Mouse (Mus musculus) heart, embryonic 10.5 days (tissue): Measurements from ENCODE around the gene Ppp2r1b. TPM values are rescaled to one million over a fixed set of nuclear protein-coding genes. Genes with fewer than 3 reads are reported as not detected.
A peak's percentile ranks its signal among the peaks of the same experiment; 100 is the strongest.

Experiments
- DNase-seq: peaks from one replicate; pipeline ENCODE4 v3.0.0-alpha.2; 2017; ENCODE audit warnings: low spot score
- H3K27ac ChIP-seq: fragments of 300-500 bp; sonication (generic); 2 replicates; pipeline ENCODE4 v1.5.1; 2016; ENCODE audit warnings: mild to moderate bottlenecking
- H3K27me3 ChIP-seq: fragments of 300-500 bp; sonication (generic); 2 replicates; pipeline ENCODE4 v1.6.1; 2016; ENCODE audit warnings: mild to moderate bottlenecking; ENCODE audit not compliant: poor library complexity, insufficient read depth, severe bottlenecking
- H3K36me3 ChIP-seq: fragments of 300-500 bp; sonication (generic); 2 replicates; pipeline ENCODE4 v1.6.1; 2016; ENCODE audit warnings: mild to moderate bottlenecking, moderate library complexity
- H3K4me1 ChIP-seq: fragments of 300-500 bp; sonication (generic); 2 replicates; pipeline ENCODE4 v1.6.1; 2016; ENCODE audit warnings: mild to moderate bottlenecking
- H3K4me3 ChIP-seq: fragments of 300-500 bp; sonication (generic); 2 replicates; pipeline ENCODE4 v1.5.1; 2016; ENCODE audit warnings: mild to moderate bottlenecking, moderate library complexity
- H3K9me3 ChIP-seq: fragments of 300-500 bp; sonication (generic); 2 replicates; pipeline ENCODE4 v1.6.1; 2016; ENCODE audit warnings: mild to moderate bottlenecking, moderate library complexity
- WGBS: fragments of 180-500 bp; shearing (Covaris S2); methylation state at CpG from one replicate; pipeline ENCODE4 v1.1.7; 2016; 5-methylcytosine and 5-hydroxymethylcytosine counted together
- polyA plus RNA-seq: library from polyadenylated mRNA; unstranded; fragments of >200 nt; fragmentation: Nextera tagmentation; extraction: Ambion mirVana; gene quantifications from 2 replicates; pipeline ENCODE4 v1.2.1, GENCODE M21; 2016

Ppp2r1b gene
- polyA plus RNA-seq = 95.8 and 99.3 TPM in 2 replicates

DNA sequence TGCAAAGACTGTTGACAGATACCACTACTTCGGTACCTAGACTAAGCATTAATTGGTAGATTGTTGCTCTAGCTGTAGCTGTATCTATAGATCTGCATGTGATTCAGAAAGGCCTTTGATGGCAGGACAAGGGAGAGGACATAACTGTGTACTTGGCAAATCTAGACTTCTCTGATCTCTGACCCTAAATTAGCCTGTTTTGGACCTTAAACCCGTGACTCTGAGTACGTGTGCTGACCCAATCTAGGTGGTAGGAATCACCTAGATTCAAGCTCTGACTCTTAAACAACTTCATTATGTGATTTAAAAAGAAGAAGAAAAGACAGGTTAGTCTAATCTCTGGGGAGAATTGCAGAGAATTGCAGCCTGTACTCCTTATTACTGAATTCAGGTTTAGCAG, at the start of gene Ppp2r1b:
Gene Ppp2r1b (plus strand): TSS at position 221 of the 400 bp plus-strand sequence.
- 87% methylated on average over 3 of the region's 3 CpGs for WGBS
- Histone ChIP-seq H3K36me3 (peaks cover 20% of the 10 kb centered on the region), H3K27ac (no peak within 1 kb of the TSS), H3K27me3 (no peaks in the 10 kb centered on the region), H3K4me1 (peaks cover 6% of the 10 kb centered on the region), H3K9me3 (no peaks in the 10 kb centered on the region), H3K4me3 (no peak within 1 kb of the TSS)
- no peak for DNase-seq

DNA sequence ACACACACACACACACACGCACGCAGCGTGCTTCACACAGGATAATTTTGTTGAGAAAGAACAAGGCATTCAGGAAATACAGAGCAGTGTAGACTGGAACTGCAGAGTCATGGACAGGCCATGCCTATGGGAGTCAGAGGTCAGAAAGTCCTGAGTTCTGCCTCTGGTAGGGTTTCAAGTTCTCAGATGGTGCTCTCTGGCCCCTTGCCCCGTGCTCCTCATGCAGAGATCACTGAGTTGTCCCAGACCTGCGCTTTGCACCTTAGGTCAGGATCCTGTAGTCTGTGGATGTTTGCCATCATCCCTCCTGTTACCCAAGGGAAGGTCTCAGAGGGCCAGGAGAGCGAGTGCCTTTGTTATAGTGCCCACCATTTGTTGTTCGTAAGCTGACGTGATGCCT, 48.3 kb upstream of the Ppp2r1b start:
- Histone ChIP-seq H3K4me3 (no peak overlapping the region), H3K27me3 (no peaks in the 10 kb centered on the region), H3K27ac (no peak overlapping the region), H3K9me3 (no peaks in the 10 kb centered on the region), H3K36me3 (peaks cover 52% of the 10 kb centered on the region), H3K4me1 (no peaks in the 10 kb centered on the region)
- 85% methylated on average over 8 of the region's 8 CpGs for WGBS
- DNase-seq = no peak

DNA sequence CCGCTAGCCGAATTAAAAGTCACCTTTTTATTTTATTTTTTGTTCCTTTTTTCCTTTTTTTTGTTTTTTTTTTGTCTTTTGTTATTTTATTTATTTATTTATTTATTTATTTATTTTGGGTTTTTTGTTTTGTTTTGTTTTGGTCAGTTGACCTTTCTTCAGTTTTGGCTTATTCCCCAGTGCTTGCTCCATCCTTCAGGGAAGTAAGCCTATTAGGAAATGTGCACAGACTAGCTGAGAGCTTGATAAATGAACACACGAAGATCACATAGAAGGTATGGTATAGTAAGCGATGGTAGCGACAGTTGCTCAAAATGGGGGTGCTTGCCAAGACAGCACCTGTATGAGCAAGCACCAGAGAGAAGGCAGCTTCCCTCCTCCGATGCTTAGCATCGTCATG, 47.5 kb upstream of the Ppp2r1b start:
- H3K4me3 ChIP-seq = no peak overlapping the region
- no peaks in the 10 kb centered on the region for H3K4me1 ChIP-seq
- WGBS = 89% methylated on average over 7 of the region's 7 CpGs
- no peaks in the 10 kb centered on the region for H3K9me3 ChIP-seq
- H3K36me3 ChIP-seq = peaks cover 50% of the 10 kb centered on the region
- H3K27ac ChIP-seq = no peak overlapping the region
- DNase-seq = no peak
- no peaks in the 10 kb centered on the region for H3K27me3 ChIP-seq

DNA sequence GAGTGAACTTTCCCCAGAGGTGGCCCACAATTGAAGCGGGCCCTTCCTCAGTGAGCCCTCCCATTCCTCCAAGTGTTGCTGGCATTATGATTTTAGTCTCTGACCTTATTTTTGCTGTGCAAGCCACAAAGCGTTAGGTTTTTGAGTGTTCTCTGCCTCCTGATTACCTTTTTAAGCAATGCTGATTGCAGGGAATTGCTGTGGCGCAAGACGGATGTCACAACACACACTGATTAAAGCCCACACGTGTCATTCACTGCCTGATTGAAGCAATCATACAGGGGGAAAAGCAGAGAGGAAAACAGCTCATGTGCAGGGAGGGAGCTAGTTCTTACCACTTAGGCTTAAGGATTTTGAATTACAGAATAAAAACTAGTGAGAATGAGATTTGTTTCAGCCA, 46.7 kb upstream of the Ppp2r1b start:
- no peaks in the 10 kb centered on the region for H3K4me1 ChIP-seq
- no peaks in the 10 kb centered on the region for H3K9me3 ChIP-seq
- H3K36me3 ChIP-seq = peaks cover 55% of the 10 kb centered on the region
- 82% methylated on average over 5 of the region's 5 CpGs for WGBS
- no peak overlapping the region for H3K4me3 ChIP-seq
- no peak for DNase-seq
- no peak overlapping the region for H3K27ac ChIP-seq
- H3K27me3 ChIP-seq = no peaks in the 10 kb centered on the region

DNA sequence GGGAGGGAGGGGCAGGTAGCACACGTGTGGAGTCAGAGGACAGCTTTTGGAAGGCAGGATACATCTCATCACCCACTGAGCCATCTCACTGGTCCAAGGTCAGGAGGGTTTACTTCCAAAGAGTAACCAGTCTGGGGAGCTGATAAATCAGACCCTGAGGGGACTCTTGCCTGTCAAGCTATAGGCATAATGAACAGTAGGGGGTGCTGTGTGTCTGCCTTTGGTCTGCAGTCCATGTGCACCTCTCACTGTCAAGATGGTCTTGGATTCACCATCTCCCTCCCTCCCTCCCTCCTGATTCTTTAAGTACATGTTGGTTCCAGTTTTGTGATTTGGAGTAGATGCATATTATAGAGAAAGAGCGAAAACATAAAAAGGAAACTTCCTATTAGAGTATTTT, 44.1 kb upstream of the Ppp2r1b start:
- DNase-seq = no peak
- Histone ChIP-seq H3K27me3 (no peaks in the 10 kb centered on the region), H3K36me3 (peaks cover 66% of the 10 kb centered on the region), H3K4me3 (no peak overlapping the region), H3K27ac (no peak overlapping the region), H3K9me3 (no peaks in the 10 kb centered on the region), H3K4me1 (no peaks in the 10 kb centered on the region)
- 64% methylated on average over 2 of the region's 2 CpGs for WGBS

DNA sequence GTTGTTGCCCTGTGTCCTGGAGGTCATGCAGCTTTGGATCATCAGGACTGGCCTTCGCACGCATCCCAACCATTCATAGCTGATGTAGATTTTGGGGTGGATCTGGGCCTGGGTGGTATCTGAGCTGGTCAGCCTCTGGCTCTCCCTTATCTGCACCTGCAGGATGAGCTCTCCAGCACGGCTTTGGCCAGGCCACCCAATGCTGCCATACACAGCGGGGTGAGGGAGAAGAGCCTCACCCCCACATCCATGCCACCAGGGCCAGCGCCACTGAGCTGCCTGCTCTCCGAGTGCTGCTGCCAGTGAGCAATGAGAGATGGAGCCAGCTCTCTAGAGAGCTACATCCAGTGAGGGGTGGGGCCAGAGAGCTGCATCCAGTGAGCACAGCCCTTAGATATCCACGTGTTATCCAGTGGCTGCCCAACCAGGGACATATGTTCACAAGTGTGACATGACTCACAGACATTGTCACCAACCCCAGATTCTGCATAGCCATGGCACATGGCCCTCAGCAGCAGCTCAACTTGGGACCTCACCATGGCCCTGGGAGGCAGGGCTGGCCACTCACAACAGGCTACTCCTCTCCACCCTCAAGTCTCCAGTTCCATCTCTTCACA, 41.9 kb upstream of the Ppp2r1b start:
- Histone ChIP-seq H3K4me3 (no peak overlapping the region), H3K4me1 (no peaks in the 10 kb centered on the region), H3K9me3 (no peaks in the 10 kb centered on the region), H3K36me3 (peaks cover 76% of the 10 kb centered on the region), H3K27me3 (no peaks in the 10 kb centered on the region), H3K27ac (peak overlapping the region; percentile 8; the same call in 1 of the 2 replicates)
- 80% methylated on average over 7 of the region's 7 CpGs for WGBS
- peak; percentile 92 for DNase-seq

DNA sequence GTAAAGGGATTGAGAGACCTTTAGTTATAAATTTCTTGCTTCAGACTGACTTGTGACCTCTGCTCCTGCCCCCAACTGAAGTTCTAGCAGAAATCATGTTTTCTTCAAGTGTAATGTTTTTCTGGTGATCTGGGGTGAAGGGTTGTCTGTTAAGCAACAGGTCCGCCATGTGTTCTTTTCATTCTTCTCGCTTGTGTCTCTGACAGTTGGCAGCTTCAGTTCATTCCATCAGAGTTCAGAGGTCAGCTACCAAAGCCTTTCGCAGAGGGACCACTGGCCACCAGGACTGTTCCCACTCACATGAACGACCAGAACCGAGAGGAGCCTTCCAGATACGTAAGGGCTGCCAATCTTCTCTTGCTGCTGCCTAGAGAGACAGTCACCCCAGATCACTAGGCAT, 36.6 kb upstream of the Ppp2r1b start:
- no peaks in the 10 kb centered on the region for H3K9me3 ChIP-seq
- WGBS = 81% methylated on average over 6 of the region's 6 CpGs
- H3K27me3 ChIP-seq = no peaks in the 10 kb centered on the region
- no peak overlapping the region for H3K4me3 ChIP-seq
- no peak for DNase-seq
- H3K27ac ChIP-seq = no peak overlapping the region
- H3K36me3 ChIP-seq = peaks cover 64% of the 10 kb centered on the region
- peaks cover 5% of the 10 kb centered on the region; the same call in 1 of the 2 replicates for H3K4me1 ChIP-seq

DNA sequence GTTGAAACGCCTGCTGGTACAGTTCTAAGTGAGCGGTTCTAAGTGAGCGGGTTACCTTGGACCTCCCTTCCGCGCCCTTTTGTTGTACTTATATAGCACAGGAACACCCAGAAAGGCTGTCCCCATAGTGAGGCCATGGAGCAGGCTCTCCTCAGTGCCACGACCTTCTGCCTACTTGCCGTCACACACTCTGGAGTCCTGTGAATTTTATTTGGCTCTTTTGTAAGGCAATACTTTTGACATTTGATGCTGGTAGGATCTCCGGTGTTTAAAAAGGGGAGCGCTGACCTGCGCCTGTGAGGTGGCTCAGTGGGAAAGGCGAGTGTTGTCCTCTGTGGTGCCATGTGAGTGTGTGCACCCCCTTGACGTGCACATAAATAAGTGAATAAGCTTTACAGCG, 36.0 kb upstream of the Ppp2r1b start:
- 93% methylated on average over 13 of the region's 13 CpGs for WGBS
- H3K9me3 ChIP-seq = no peaks in the 10 kb centered on the region
- H3K4me1 ChIP-seq = peaks cover 5% of the 10 kb centered on the region; the same call in 1 of the 2 replicates
- DNase-seq = no peak
- peaks cover 64% of the 10 kb centered on the region for H3K36me3 ChIP-seq
- no peak overlapping the region for H3K4me3 ChIP-seq
- H3K27ac ChIP-seq = no peak overlapping the region
- H3K27me3 ChIP-seq = no peaks in the 10 kb centered on the region

DNA sequence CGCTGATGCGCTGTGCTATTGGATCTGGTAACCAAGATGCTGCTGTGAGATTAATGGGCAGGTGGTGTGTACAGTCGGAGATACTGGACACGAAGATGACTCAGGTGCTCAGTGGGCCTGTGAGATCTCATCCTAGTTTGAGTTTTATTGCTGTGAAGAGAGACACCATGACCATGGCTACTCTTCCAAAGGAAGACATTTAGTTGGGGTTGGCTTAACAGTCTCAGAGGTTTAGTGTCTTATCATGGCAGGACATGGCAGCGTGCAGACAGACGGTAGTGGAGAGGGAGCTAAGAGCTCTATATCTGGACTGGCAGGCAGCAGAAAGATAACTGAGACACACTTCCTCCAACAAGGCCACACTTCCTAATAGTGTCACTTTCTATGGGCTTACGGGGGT, 33.9 kb upstream of the Ppp2r1b start:
- WGBS = 59% methylated on average over 7 of the region's 7 CpGs
- Histone ChIP-seq H3K9me3 (no peaks in the 10 kb centered on the region), H3K27me3 (no peaks in the 10 kb centered on the region), H3K27ac (no peak overlapping the region; the same call in 1 of the 2 replicates), H3K4me3 (no peak overlapping the region), H3K36me3 (peaks cover 61% of the 10 kb centered on the region), H3K4me1 (peaks cover 5% of the 10 kb centered on the region; the same call in 1 of the 2 replicates)
- no peak for DNase-seq

DNA sequence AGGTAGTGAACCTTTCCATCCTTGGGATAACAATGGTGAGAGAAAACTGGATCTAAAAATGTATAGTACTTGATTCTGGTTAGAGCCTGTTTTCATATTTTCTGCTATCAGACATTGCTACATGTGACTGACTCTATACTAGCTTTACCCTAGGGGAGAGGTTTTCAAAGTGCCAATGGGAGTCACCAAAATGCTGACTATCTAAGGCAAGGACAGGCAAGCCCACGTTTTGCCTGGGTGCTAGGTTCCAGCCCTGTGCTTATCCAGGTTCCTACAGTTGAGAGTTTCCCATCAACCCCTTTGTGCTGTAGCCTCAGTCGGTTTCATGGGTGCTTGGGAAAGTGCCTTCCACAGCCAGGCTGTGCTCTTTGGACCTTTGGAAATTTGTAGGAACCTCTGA, 33.4 kb upstream of the Ppp2r1b start:
- H3K36me3 ChIP-seq = peaks cover 61% of the 10 kb centered on the region
- DNase-seq = no peak
- no peak overlapping the region for H3K4me3 ChIP-seq
- H3K27ac ChIP-seq = no peak overlapping the region; the same call in 1 of the 2 replicates
- WGBS = 73% methylated on average over 2 of the region's 2 CpGs
- no peaks in the 10 kb centered on the region for H3K9me3 ChIP-seq
- peaks cover 5% of the 10 kb centered on the region; the same call in 1 of the 2 replicates for H3K4me1 ChIP-seq
- H3K27me3 ChIP-seq = no peaks in the 10 kb centered on the region

DNA sequence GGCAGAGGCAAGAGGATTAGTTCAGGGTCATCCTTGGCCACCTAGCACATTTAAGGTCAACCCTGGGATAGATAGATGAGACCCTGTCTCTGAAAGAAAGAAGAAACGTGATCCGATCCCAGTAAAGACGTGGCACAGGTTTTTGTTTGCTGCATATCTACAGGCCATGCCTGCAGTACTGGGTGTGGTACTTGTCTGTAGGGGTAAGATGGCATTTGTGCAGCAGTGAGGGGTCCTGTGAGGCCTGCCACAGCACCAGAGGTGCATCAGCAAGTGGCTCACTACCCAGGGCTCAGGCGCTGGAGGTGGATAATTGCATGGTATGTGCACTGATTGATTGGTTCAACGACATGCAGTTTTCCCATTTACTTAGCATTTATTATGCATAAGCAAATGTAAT, 31.3 kb upstream of the Ppp2r1b start:
- Histone ChIP-seq H3K27me3 (no peaks in the 10 kb centered on the region), H3K4me3 (no peak overlapping the region), H3K27ac (no peak overlapping the region), H3K9me3 (no peaks in the 10 kb centered on the region), H3K4me1 (peaks cover 5% of the 10 kb centered on the region; the same call in 1 of the 2 replicates), H3K36me3 (peaks cover 56% of the 10 kb centered on the region)
- DNase-seq = no peak
- WGBS = 91% methylated on average over 5 of the region's 5 CpGs

DNA sequence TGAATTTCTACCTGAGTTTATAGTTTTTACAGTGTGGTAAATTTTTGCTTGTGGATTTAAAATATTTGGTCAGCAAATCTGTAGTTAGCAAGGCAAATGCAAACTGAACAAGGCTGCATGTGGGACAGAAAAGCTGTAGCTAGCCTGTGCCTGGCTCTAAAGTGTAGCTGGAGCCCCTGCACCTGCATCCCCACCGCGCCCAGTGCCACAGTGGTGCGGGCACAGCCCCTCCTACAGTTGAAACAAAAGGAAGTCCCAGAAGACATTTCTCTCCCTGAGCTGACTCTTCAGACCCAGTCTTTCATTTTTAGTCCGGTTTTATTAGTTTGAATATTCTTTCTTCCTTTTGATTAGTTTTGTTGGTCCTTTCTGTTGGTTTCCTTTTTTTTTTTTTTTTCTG, 29.4 kb upstream of the Ppp2r1b start:
- no peak for DNase-seq
- Histone ChIP-seq H3K9me3 (no peaks in the 10 kb centered on the region), H3K27ac (no peak overlapping the region), H3K4me1 (peaks cover 5% of the 10 kb centered on the region; the same call in 1 of the 2 replicates), H3K36me3 (peaks cover 48% of the 10 kb centered on the region), H3K4me3 (no peak overlapping the region), H3K27me3 (no peaks in the 10 kb centered on the region)
- WGBS = 92% methylated on average over 4 of the region's 4 CpGs

DNA sequence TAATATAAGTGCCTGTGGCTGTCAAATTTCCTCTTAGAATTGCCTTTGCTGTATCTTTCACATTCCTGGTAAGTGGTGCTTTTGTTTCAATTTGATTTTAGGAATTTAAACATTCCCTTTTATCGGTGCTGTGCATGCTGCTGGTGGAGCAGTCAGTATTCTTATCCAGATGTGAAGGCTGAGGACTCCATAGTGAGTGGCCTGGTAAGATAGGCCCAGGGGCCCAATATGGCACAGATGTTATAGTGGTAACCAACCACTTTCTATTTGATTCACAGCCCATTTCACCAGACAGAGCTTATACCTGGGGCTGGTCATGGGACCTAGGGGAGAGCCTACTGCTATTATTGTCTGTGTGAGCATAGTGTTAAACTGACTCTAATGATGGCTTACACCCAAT, 28.6 kb upstream of the Ppp2r1b start:
- DNase-seq = no peak
- Histone ChIP-seq H3K4me3 (no peak overlapping the region), H3K27me3 (no peaks in the 10 kb centered on the region), H3K36me3 (peaks cover 48% of the 10 kb centered on the region), H3K9me3 (no peaks in the 10 kb centered on the region), H3K4me1 (no peaks in the 10 kb centered on the region), H3K27ac (no peak overlapping the region)
- WGBS = 90% methylated on average over 1 of the region's 1 CpGs

DNA sequence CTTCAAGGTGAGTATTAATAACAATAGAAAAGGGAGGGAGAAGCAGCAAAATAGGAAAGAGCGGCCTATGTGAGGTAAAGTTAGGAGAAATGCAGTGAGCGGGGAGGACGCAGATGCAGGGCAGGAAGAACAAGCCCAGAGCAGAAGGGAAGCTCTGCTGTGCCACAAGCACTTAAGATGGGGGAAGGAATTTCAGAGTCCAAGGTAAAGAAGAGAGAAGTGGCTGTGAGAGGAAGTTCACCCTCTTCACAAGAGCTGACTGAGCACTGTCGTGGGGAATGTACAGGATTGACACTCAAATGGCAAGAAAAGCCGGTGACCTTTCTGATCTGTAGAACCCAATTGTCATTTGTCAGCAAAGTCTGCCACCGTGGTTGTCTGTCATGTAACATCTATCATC, 27.1 kb upstream of the Ppp2r1b start:
- Histone ChIP-seq H3K9me3 (no peaks in the 10 kb centered on the region), H3K4me1 (no peaks in the 10 kb centered on the region), H3K27me3 (no peaks in the 10 kb centered on the region), H3K27ac (no peak overlapping the region), H3K4me3 (no peak overlapping the region), H3K36me3 (peaks cover 57% of the 10 kb centered on the region)
- no peak for DNase-seq
- 87% methylated on average over 6 of the region's 6 CpGs for WGBS
